Mouse (Mus musculus) duodenum, adult 2 months (tissue): Measurements from ENCODE around the gene Gm45015. TPM values are rescaled to one million over a fixed set of nuclear protein-coding genes. Genes with fewer than 3 reads are reported as not detected.

Experiments
- polyA plus RNA-seq: library from polyadenylated mRNA; depleted of rRNA; stranded (reverse); fragments of >200 nt; gene quantifications from 2 replicates; pipeline ENCODE4 v1.2.3, GENCODE M21; 2012; ENCODE audit warnings: low replicate concordance; rRNA removed

Gene Gm45015
- polyA plus RNA-seq: not detected in 2 replicates

DNA sequence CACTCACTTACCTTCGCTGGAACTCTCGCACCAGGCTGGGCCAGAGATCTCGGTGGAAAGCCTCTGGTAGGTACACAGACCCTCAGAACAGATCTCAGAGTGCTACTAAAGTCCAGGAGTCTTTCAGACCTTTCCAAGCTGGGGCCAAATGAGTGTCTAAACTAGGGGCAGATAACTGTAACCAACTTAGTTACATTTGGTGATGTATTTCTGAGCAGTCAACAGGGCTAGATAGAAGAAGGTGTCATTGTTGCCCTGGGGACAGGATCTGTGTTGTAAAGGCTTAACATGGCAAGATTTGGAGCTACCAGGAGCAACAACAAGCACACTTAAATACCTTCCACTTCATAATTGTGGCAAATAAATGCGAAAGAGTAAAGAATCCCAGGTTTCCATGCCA is at the start of gene Gm45015:
Gene Gm45015, minus strand, starts transcription at position 101 of the 400 bp plus-strand sequence.

DNA sequence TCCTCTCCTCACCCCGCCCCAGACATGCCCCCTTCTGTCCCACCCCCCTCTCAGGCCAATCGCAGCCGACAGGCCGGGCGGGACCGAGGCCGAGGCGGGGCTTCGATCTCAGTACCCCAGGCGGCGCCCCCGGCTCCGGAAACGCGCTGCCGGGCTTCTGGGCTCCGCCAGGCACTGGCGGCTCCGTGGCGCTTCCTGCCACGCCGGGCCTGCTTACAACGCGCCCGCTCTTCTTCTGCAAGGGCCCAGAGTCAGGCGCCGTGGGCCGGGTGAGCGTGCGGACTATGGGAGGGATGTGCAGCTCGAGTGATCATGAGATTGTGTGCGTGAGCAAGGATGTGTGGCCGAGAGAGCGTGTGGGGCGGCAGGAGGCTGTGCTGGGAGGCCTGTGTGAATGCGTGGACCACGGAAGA is 5.8 kb upstream of the Gm45015 start, which contains the start of gene Zfp275:
Gene Zfp275, plus strand, starts transcription at position 139 of the 413 bp plus-strand sequence.

DNA sequence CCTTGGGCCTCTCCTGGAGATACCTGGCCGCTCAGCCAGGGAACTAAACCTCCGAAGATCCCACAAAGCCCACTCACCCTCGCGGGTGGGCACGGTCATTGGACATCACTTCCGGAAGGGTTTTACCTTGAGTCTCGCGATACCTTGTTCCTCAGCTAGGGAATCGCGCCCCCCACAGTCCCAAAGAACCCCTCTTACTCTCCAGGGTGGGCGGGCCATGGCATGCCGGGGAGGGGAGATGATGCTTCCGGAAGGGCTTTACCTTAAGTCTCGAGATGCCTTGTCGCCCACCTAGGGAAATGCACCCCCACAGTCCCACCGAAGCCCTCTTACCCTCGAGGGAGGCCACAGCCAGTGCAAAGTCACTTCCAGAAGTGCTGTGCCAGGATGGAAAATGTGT is 43.8 kb downstream of the Gm45015 start, which contains the start of the genes Xlr5a and Xlr5c:
Gene Xlr5a, minus strand, starts transcription at position 101 of the 400 bp plus-strand sequence.
Gene Xlr5c, minus strand, starts transcription at position 101 of the 400 bp plus-strand sequence.

Other genes starting within 250 kb of the Gm45015 start
- 0.16 TPM in 1 of 2 replicates, not detected in the other for gene Xlr3a, start 239.7 kb downstream of the Gm45015 start, polyA plus RNA-seq
- 0.05 TPM in 1 of 2 replicates, not detected in the other for gene Gm14685, start 219.8 kb downstream of the Gm45015 start, polyA plus RNA-seq
- not detected in 2 replicates for gene Xlr5b, start 188.0 kb downstream of the Gm45015 start, polyA plus RNA-seq
- gene DXBay18, start 187.4 kb downstream of the Gm45015 start, polyA plus RNA-seq: not detected in 2 replicates
- gene Spin2d, start 159.9 kb downstream of the Gm45015 start, polyA plus RNA-seq: not detected in 2 replicates
- gene Xlr3b, start 144.6 kb downstream of the Gm45015 start, polyA plus RNA-seq: 0.11 TPM in 1 of 2 replicates, not detected in the other
- not detected in 2 replicates for gene Xlr4b, start 122.5 kb downstream of the Gm45015 start, polyA plus RNA-seq
- gene F8a, start 108.5 kb downstream of the Gm45015 start, polyA plus RNA-seq: 24.9 and 39.6 TPM in 2 replicates
- not detected in 2 replicates for gene Xlr4c, start 93.7 kb downstream of the Gm45015 start, polyA plus RNA-seq
- not detected in 2 replicates for gene Xlr3c, start 71.5 kb downstream of the Gm45015 start, polyA plus RNA-seq
- gene Xlr5a, start 43.9 kb downstream of the Gm45015 start, polyA plus RNA-seq: not detected in 2 replicates
- gene Xlr5c, start 43.9 kb downstream of the Gm45015 start, polyA plus RNA-seq: not detected in 2 replicates
- 0.88 and 2.4 TPM in 2 replicates for gene Zfp275, start 5.8 kb upstream of the Gm45015 start, polyA plus RNA-seq
- not detected in 2 replicates for gene Gm18336, start 61.9 kb upstream of the Gm45015 start, polyA plus RNA-seq
- gene Zfp92, start 74.3 kb upstream of the Gm45015 start, polyA plus RNA-seq: 1.3 and 1.6 TPM in 2 replicates
- 4.7 TPM in 2 replicates for gene Trex2, start 98.5 kb upstream of the Gm45015 start, polyA plus RNA-seq
- gene Haus7, start 122.2 kb upstream of the Gm45015 start, polyA plus RNA-seq: 9.4 TPM in 2 replicates
- gene Bgn, start 146.8 kb upstream of the Gm45015 start, polyA plus RNA-seq: 80.9 and 92.9 TPM in 2 replicates
- 0.09 and 0.11 TPM in 2 replicates for gene Atp2b3, start 166.2 kb upstream of the Gm45015 start, polyA plus RNA-seq